Mouse (Mus musculus) liver, embryonic 15.5 days (tissue): Measurements from ENCODE around the gene Krt80. TPM values are rescaled to one million over a fixed set of nuclear protein-coding genes. Genes with fewer than 3 reads are reported as not detected.

Source experiments
- ATAC-seq: fragments of 200-750 bp; cut with Nextera tagmentation; 2 replicates; pipeline ENCODE4 v1.8.0; 2017; ENCODE audit warnings: moderate number of reproducible peaks, mild to moderate bottlenecking, moderate library complexity; ENCODE audit not compliant: insufficient read depth
- H3K27ac ChIP-seq: fragments of 300-500 bp; sonication (generic); replicated peaks from 2 replicates; pipeline ENCODE4 v1.5.1; 2015; ENCODE audit warnings: mild to moderate bottlenecking, inconsistent platforms
- H3K27me3 ChIP-seq: fragments of 300-500 bp; sonication (generic); 2 replicates; pipeline ENCODE4 v1.6.1; 2015; ENCODE audit warnings: mild to moderate bottlenecking, inconsistent platforms
- H3K36me3 ChIP-seq: fragments of 300-500 bp; sonication (generic); replicated peaks from 2 replicates; pipeline ENCODE4 v1.6.1; 2015; ENCODE audit warnings: moderate library complexity, mild to moderate bottlenecking, inconsistent platforms
- H3K4me1 ChIP-seq: fragments of 300-500 bp; sonication (generic); replicated peaks from 2 replicates; pipeline ENCODE4 v1.6.1; 2015; ENCODE audit warnings: inconsistent platforms
- H3K4me2 ChIP-seq: fragments of 300-500 bp; sonication (generic); 2 replicates; pipeline ENCODE4 v1.6.1; 2015; ENCODE audit warnings: moderate library complexity, mild to moderate bottlenecking, inconsistent platforms
- H3K4me3 ChIP-seq: fragments of 300-500 bp; sonication (generic); replicated peaks from 2 replicates; pipeline ENCODE4 v1.5.1; 2015; ENCODE audit warnings: mild to moderate bottlenecking, inconsistent platforms
- H3K9ac ChIP-seq: fragments of 300-500 bp; sonication (generic); 2 replicates; pipeline ENCODE4 v1.6.1; 2015; ENCODE audit warnings: moderate library complexity, mild to moderate bottlenecking, inconsistent platforms
- H3K9me3 ChIP-seq: fragments of 300-500 bp; sonication (generic); replicated peaks from 2 replicates; pipeline ENCODE4 v1.6.1; 2016; ENCODE audit warnings: inconsistent platforms
- WGBS: fragments of 180-500 bp; shearing (Covaris S2); methylation state at CpG from one replicate; pipeline ENCODE4 v1.1.7; 2015; ENCODE audit warnings: mixed read lengths; ENCODE audit not compliant: insufficient replicate concordance; 5-methylcytosine and 5-hydroxymethylcytosine counted together
- polyA plus RNA-seq: library from polyadenylated mRNA; unstranded; fragments of >200 nt; fragmentation: Nextera tagmentation; extraction: Ambion mirVana; gene quantifications from 2 replicates; pipeline ENCODE4 v1.2.1, GENCODE M21; 2015

The Krt80 gene
- polyA plus RNA-seq: 0.43 and 0.44 TPM in 2 replicates

- ATAC-seq: no peak
- Histone ChIP-seq H3K36me3 (no peaks in the 10 kb centered on the region), H3K9me3 (no peaks in the 10 kb centered on the region), H3K27me3 (no peaks in the 10 kb centered on the region), H3K4me2 (no peak within 1 kb of the TSS), H3K9ac (no peak within 1 kb of the TSS), H3K4me1 (0 out of 2 replicates have a peak, but pooled peaks cover 8% of the 10 kb centered on the region), H3K4me3 (no peak within 1 kb of the TSS), H3K27ac (no peak within 1 kb of the TSS)
- 58% methylated on average over 22 of the region's 22 CpGs for whole genome bisulfite sequencing
Observed at GRCm38 (mm10) chr15:101370101-101370911, at the start of gene Krt80. Krt80 (minus strand) TSS chr15:101370162.

GRCm38 (mm10) chr15:101418950-101419349 is 49.0 kb upstream of the Krt80 start:
- Histone ChIP-seq H3K4me2 (no peak overlapping the region), H3K9ac (no peak overlapping the region), H3K27me3 (no peaks in the 10 kb centered on the region), H3K27ac (no peak overlapping the region), H3K9me3 (no peaks in the 10 kb centered on the region), H3K4me1 (no peaks in the 10 kb centered on the region), H3K4me3 (no peak overlapping the region), H3K36me3 (no peaks in the 10 kb centered on the region)
- WGBS: 65% methylated on average over 4 of the region's 4 CpGs
- no peak for ATAC-seq

GRCm38 (mm10) chr15:101414807-101415565 is 45.0 kb upstream of the Krt80 start:
- no peak for ATAC-seq
- Histone ChIP-seq H3K4me2 (no peak overlapping the region), H3K27me3 (peaks cover 18% of the 10 kb centered on the region; the same call in 1 of the 2 replicates), H3K9me3 (no peaks in the 10 kb centered on the region), H3K27ac (no peak overlapping the region), H3K36me3 (no peaks in the 10 kb centered on the region), H3K4me3 (no peak overlapping the region), H3K4me1 (no peaks in the 10 kb centered on the region), H3K9ac (no peak overlapping the region)
- 51% methylated on average over 11 of the region's 11 CpGs for WGBS

GRCm38 (mm10) chr15:101413916-101414635 is 44.1 kb upstream of the Krt80 start:
- Histone ChIP-seq H3K9ac (no peak overlapping the region), H3K36me3 (no peaks in the 10 kb centered on the region), H3K4me3 (no peak overlapping the region), H3K27ac (no peak overlapping the region), H3K4me1 (no peaks in the 10 kb centered on the region), H3K9me3 (no peaks in the 10 kb centered on the region), H3K27me3 (peaks cover 18% of the 10 kb centered on the region; the same call in 1 of the 2 replicates), H3K4me2 (no peak overlapping the region)
- no peak for ATAC-seq
- WGBS: 30% methylated on average over 7 of the region's 7 CpGs

- peaks cover 18% of the 10 kb centered on the region; the same call in 1 of the 2 replicates for H3K27me3 ChIP-seq
- H3K27ac ChIP-seq: no peak overlapping the region
- no peak overlapping the region for H3K9ac ChIP-seq
- no peak overlapping the region for H3K4me3 ChIP-seq
- no peak for ATAC-seq
- H3K4me1 ChIP-seq: no peaks in the 10 kb centered on the region
- no peaks in the 10 kb centered on the region for H3K36me3 ChIP-seq
- no peaks in the 10 kb centered on the region for H3K9me3 ChIP-seq
- 44% methylated on average over 31 of the region's 31 CpGs for WGBS
- H3K4me2 ChIP-seq: no peak overlapping the region
Observed at GRCm38 (mm10) chr15:101412188-101412587, 42.2 kb upstream of the Krt80 start.

- no peak within 1 kb of the TSS for H3K27ac ChIP-seq
- H3K4me1 ChIP-seq: no peaks in the 10 kb centered on the region
- peaks cover 18% of the 10 kb centered on the region; the same call in 1 of the 2 replicates for H3K27me3 ChIP-seq
- ATAC-seq: no peak
- no peak within 1 kb of the TSS for H3K9ac ChIP-seq
- no peaks in the 10 kb centered on the region for H3K9me3 ChIP-seq
- H3K36me3 ChIP-seq: no peaks in the 10 kb centered on the region
- no peak within 1 kb of the TSS for H3K4me3 ChIP-seq
- 8% methylated on average over 2 of the region's 2 CpGs for WGBS
- H3K4me2 ChIP-seq: no peak within 1 kb of the TSS
Observed at GRCm38 (mm10) chr15:101410775-101411174, 40.8 kb upstream of the Krt80 start, which contains the start of gene Krt7. Krt7 (plus strand) TSS chr15:101411043.

GRCm38 (mm10) chr15:101398269-101398668 is 28.3 kb upstream of the Krt80 start:
- ATAC-seq: no peak
- 66% methylated on average over 8 of the region's 8 CpGs for WGBS

GRCm38 (mm10) chr15:101397683-101398082 is 27.7 kb upstream of the Krt80 start:
- 63% methylated on average over 2 of the region's 2 CpGs for WGBS
- Histone ChIP-seq H3K9me3 (no peaks in the 10 kb centered on the region), H3K4me3 (no peak overlapping the region), H3K4me1 (no peaks in the 10 kb centered on the region), H3K27ac (no peak overlapping the region), H3K9ac (no peak overlapping the region), H3K27me3 (no peaks in the 10 kb centered on the region), H3K36me3 (no peaks in the 10 kb centered on the region), H3K4me2 (no peak overlapping the region)
- ATAC-seq: no peak

More at GRCm38 (mm10) chr15:101398269-101398668, 28.3 kb upstream of the Krt80 start:
- Histone ChIP-seq H3K9me3 (no peaks in the 10 kb centered on the region), H3K4me2 (no peak overlapping the region), H3K36me3 (no peaks in the 10 kb centered on the region), H3K4me3 (no peak overlapping the region), H3K9ac (no peak overlapping the region), H3K27ac (no peak overlapping the region), H3K4me1 (no peaks in the 10 kb centered on the region), H3K27me3 (no peaks in the 10 kb centered on the region)

GRCm38 (mm10) chr15:101396921-101397320 is 27.0 kb upstream of the Krt80 start:
- no peak overlapping the region for H3K27ac ChIP-seq
- ATAC-seq: no peak
- no peaks in the 10 kb centered on the region for H3K9me3 ChIP-seq
- no peaks in the 10 kb centered on the region for H3K4me1 ChIP-seq
- no peak overlapping the region for H3K4me3 ChIP-seq
- H3K36me3 ChIP-seq: no peaks in the 10 kb centered on the region
- H3K4me2 ChIP-seq: no peak overlapping the region
- H3K27me3 ChIP-seq: no peaks in the 10 kb centered on the region
- WGBS: 71% methylated on average over 3 of the region's 3 CpGs
- H3K9ac ChIP-seq: no peak overlapping the region

GRCm38 (mm10) chr15:101396466-101396865 is 26.5 kb upstream of the Krt80 start:
- H3K27me3 ChIP-seq: no peaks in the 10 kb centered on the region
- H3K36me3 ChIP-seq: no peaks in the 10 kb centered on the region
- H3K4me3 ChIP-seq: no peak overlapping the region
- no peaks in the 10 kb centered on the region for H3K9me3 ChIP-seq
- no peak overlapping the region for H3K9ac ChIP-seq
- 55% methylated on average over 7 of the region's 7 CpGs for WGBS
- ATAC-seq: no peak
- no peaks in the 10 kb centered on the region for H3K4me1 ChIP-seq
- no peak overlapping the region for H3K4me2 ChIP-seq
- H3K27ac ChIP-seq: no peak overlapping the region

- Histone ChIP-seq H3K27me3 (no peaks in the 10 kb centered on the region), H3K4me2 (no peak overlapping the region), H3K4me1 (no peaks in the 10 kb centered on the region), H3K9me3 (no peaks in the 10 kb centered on the region), H3K9ac (no peak overlapping the region), H3K4me3 (no peak overlapping the region), H3K36me3 (no peaks in the 10 kb centered on the region), H3K27ac (no peak overlapping the region)
- 54% methylated on average over 7 of the region's 7 CpGs for WGBS
- ATAC-seq: no peak
Observed at GRCm38 (mm10) chr15:101394908-101395307, 24.9 kb upstream of the Krt80 start.
